Mouse (Mus musculus) myocyte (in vitro differentiated cells): Measurements from ENCODE around the gene Lhfpl4.

Source experiments
- CEBPB ChIP-seq: IDR thresholded peaks from 2 replicates; pipeline ENCODE4 v1.6.1; 2011; ENCODE audit warnings: mild to moderate bottlenecking, moderate library complexity; ENCODE audit not compliant: poor library complexity, insufficient read depth, severe bottlenecking
- MAX ChIP-seq: IDR thresholded peaks from one replicate; pipeline ENCODE4 v1.6.1; 2011; ENCODE audit warnings: low read depth, mild to moderate bottlenecking, control low read depth
- MYOD1 ChIP-seq, 3 experiments: IDR thresholded peaks; one replicate each; pipeline ENCODE4 v1.6.1; 2011; ENCODE audit warnings: control low read depth in 2 of 3, low read depth in 2 of 3, mild to moderate bottlenecking in 2 of 3, moderate library complexity in 1 of 3; ENCODE audit not compliant: insufficient read length in 2 of 3, control insufficient read depth in 1 of 3
- POLR2A ChIP-seq: IDR thresholded peaks from one replicate; pipeline ENCODE4 v1.6.1; 2011; ENCODE audit warnings: low read depth, mild to moderate bottlenecking, control low read depth, moderate library complexity; ENCODE audit not compliant: insufficient read length
- TCF3 ChIP-seq: IDR thresholded peaks from one replicate; pipeline ENCODE4 v1.6.1; 2011; ENCODE audit warnings: low read depth, control low read depth; ENCODE audit not compliant: insufficient read length

DNA sequence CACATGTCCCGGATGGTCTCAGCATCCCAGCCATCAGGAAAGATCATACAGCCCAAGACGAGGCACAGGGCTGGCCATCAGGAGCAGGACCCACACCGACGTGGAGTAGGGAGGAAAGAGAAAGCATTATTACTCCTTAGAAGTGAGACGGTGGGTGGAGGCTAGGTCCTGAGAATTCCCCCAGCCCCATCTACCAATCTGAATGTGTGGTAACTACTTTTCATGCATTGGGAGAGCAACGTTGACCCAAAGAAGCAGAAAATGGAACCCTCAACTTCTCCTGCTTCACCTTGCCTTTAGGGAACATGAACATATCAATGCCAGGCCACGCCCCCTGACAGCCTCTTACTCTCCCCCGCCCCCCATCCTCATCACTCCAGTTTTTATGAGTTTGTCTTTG lies 18.6 kb downstream of the Lhfpl4 start:
- TF ChIP-seq TCF3: no peak
- no peak for TF ChIP-seq MYOD1 (IDR thresholded peaks at IDR 0.05; ENCODE audit: control insufficient read depth in 1 of 3, insufficient read length in 2 of 3, low read depth in 2 of 3)
- TF ChIP-seq POLR2A: no peak
- no peak for TF ChIP-seq CEBPB
- no peak for TF ChIP-seq MAX
